Mouse (Mus musculus) mammary gland, adult 2 months (tissue): ENCODE measurements around the gene Epb41l4b. TPM values are rescaled to one million over a fixed set of nuclear protein-coding genes. Genes with fewer than 3 reads are reported as not detected.

Experiments used
- polyA plus RNA-seq: library from polyadenylated mRNA; depleted of rRNA; stranded (reverse); fragments of >200 nt; gene quantifications from 2 replicates; pipeline ENCODE4 v1.2.3, GENCODE M21; 2012; ENCODE audit warnings: low replicate concordance; rRNA removed

Epb41l4b gene
- 9.0 and 13.5 TPM in 2 replicates for polyA plus RNA-seq

GRCm38 (mm10) chr4:57143026-57143937 is at the start of gene Epb41l4b:
TSS of gene Epb41l4b (minus strand) at chr4:57143437.

GRCm38 (mm10) chr4:56990215-56990584 is 153.0 kb downstream of the Epb41l4b start, which contains the start of gene Frrs1l:
TSS of gene Frrs1l (minus strand) at chr4:56990391.

GRCm38 (mm10) chr4:56946641-56947640 is 196.3 kb downstream of the Epb41l4b start, which contains the start of gene Tmem245:
TSS of gene Tmem245 (minus strand) at chr4:56947437.

Other genes starting within 250 kb of the Epb41l4b start
- 13.4 and 21.6 TPM in 2 replicates for gene Tmem245, start 196.0 kb downstream of the Epb41l4b start, polyA plus RNA-seq
- not detected in 2 replicates for gene Frrs1l, start 153.0 kb downstream of the Epb41l4b start, polyA plus RNA-seq
- 4.6 and 8.5 TPM in 2 replicates for gene Ptpn3, start 158.4 kb upstream of the Epb41l4b start, polyA plus RNA-seq